1 mouse cellular context compared by ENCODE assay signal in the genomic region with DNA sequence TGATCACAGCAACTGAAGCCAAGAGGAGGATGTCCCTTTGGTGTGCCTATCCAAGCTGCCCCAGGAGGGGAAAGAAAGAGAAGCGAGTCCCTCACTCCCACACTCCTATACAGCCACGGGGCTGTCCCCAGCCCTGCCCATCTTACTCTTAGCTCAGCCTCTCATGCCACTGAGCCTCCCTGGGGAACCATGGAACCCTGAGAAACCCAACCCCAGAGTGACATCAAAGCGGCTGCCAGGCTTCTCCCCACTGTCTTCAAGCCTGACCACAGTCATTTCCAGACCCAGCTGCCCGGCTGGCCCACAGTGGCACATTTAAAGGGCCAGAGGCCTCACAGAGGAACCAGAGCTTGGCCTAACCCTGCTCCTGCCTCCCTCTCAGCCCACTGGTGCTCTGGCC.
TF ChIP-seq lines count a peak whose summit lies in the region.

No protein-coding gene starts in this region.

TF ChIP-seq in CH12.LX, 34 proteins besides CTCF, POLR2A, EP300 and RAD21 (continued from another document):
- no peak; the same call in 1 of the 2 replicates for TF ChIP-seq CHD2 (IDR thresholded peaks at IDR 0.05; ENCODE audit: low read length)
- peak; percentile 89 for TF ChIP-seq MEF2A (IDR thresholded peaks at IDR 0.05; ENCODE audit: borderline replicate concordance, low read depth, low read length)
- no peak for TF ChIP-seq MAFK (IDR thresholded peaks at IDR 0.05; ENCODE audit: insufficient replicate concordance, low read length)
- TF ChIP-seq ZKSCAN1 (IDR thresholded peaks at IDR 0.05; ENCODE audit: borderline replicate concordance, low read depth, low read length) = no peak
- TF ChIP-seq UBTF (IDR thresholded peaks at IDR 0.05; ENCODE audit: low read depth, low read length) = peak; percentile 73; the same call in 1 of the 2 replicates
- peak; percentile 49; the same call in 1 of the 2 replicates for TF ChIP-seq MYC (IDR thresholded peaks at IDR 0.05; ENCODE audit: low read depth, low read length)
- TF ChIP-seq MAX (IDR thresholded peaks at IDR 0.05; ENCODE audit: low read length) = 0 out of 2 replicates have a peak, but pooled peaks have one; percentile 46
- TF ChIP-seq NRF1 (IDR thresholded peaks at IDR 0.05; ENCODE audit: low read depth, low read length) = 0 out of 2 replicates have a peak, but pooled peaks have one; percentile 7
- TF ChIP-seq MXI1 (IDR thresholded peaks at IDR 0.05; ENCODE audit: low read depth, low read length) = 0 out of 2 replicates have a peak, but pooled peaks have one; percentile 34
- peak; percentile 92 for TF ChIP-seq RCOR1 (conservative IDR thresholded peaks at IDR 0.05; ENCODE audit: low read depth, low read length)
- peak; percentile 72; the same call in 1 of the 2 replicates for TF ChIP-seq KAT2A (IDR thresholded peaks at IDR 0.05; ENCODE audit: insufficient replicate concordance, low read length)
- peak; percentile 85 for TF ChIP-seq JUND (conservative IDR thresholded peaks at IDR 0.05; ENCODE audit: low read depth, low read length)
- no peak for TF ChIP-seq POLR2AphosphoS2 (IDR thresholded peaks at IDR 0.05; ENCODE audit: low read depth, low read length)
- peak; percentile 94 for TF ChIP-seq SIN3A (IDR thresholded peaks at IDR 0.05; ENCODE audit: low read length)
- TF ChIP-seq PAX5 (IDR thresholded peaks at IDR 0.05; ENCODE audit: low read length) = no peak
- TF ChIP-seq HCFC1 (IDR thresholded peaks at IDR 0.05; ENCODE audit: low read depth, low read length) = 0 out of 2 replicates have a peak, but pooled peaks have one; percentile 23
- no peak for TF ChIP-seq ZC3H11A (IDR thresholded peaks at IDR 0.05; ENCODE audit: low read depth, low read length)
